Mouse (Mus musculus) midbrain, embryonic 16.5 days (tissue): Measurements from ENCODE around the gene Zbtb39. TPM values are rescaled to one million over a fixed set of nuclear protein-coding genes. Genes with fewer than 3 reads are reported as not detected.

Experiments used
- ATAC-seq: fragments of 200-750 bp; cut with Nextera tagmentation; 2 replicates; pipeline ENCODE4 v1.8.0; 2017; ENCODE audit warnings: moderate TSS enrichment
- H3K27ac ChIP-seq: fragments of 300-500 bp; sonication (generic); 2 replicates; pipeline ENCODE4 v1.5.1; 2014; ENCODE audit warnings: mild to moderate bottlenecking, low read length, mixed read lengths
- H3K27me3 ChIP-seq: fragments of 300-500 bp; sonication (generic); 2 replicates; pipeline ENCODE4 v1.6.1; 2014; ENCODE audit warnings: low read depth, low read length, mixed read lengths; ENCODE audit not compliant: control insufficient read depth, insufficient read depth
- H3K36me3 ChIP-seq: fragments of 300-500 bp; sonication (generic); 2 replicates; pipeline ENCODE4 v1.6.1; 2014; ENCODE audit warnings: mild to moderate bottlenecking, low read length, moderate library complexity, mixed read lengths; ENCODE audit not compliant: control insufficient read depth, insufficient read depth
- H3K4me1 ChIP-seq: fragments of 300-500 bp; sonication (generic); 2 replicates; pipeline ENCODE4 v1.6.1; 2014; ENCODE audit warnings: mild to moderate bottlenecking, low read length, mixed read lengths; ENCODE audit not compliant: control insufficient read depth, insufficient read depth
- H3K4me2 ChIP-seq: fragments of 300-500 bp; sonication (generic); 2 replicates; pipeline ENCODE4 v1.6.1; 2014; ENCODE audit warnings: mild to moderate bottlenecking, low read length, mixed read lengths
- H3K4me3 ChIP-seq: fragments of 300-500 bp; sonication (generic); 2 replicates; pipeline ENCODE4 v1.5.1; 2014; ENCODE audit warnings: low read depth, mild to moderate bottlenecking, low read length, moderate library complexity, mixed read lengths
- H3K9ac ChIP-seq: fragments of 300-500 bp; sonication (generic); 2 replicates; pipeline ENCODE4 v1.6.1; 2014; ENCODE audit warnings: low read depth, low read length, mixed read lengths
- H3K9me3 ChIP-seq: fragments of 300-500 bp; sonication (generic); replicated peaks from 2 replicates; pipeline ENCODE4 v1.6.1; 2014; ENCODE audit warnings: mild to moderate bottlenecking, low read length, mixed read lengths; ENCODE audit not compliant: control insufficient read depth, poor library complexity, severe bottlenecking
- WGBS: fragments of 180-500 bp; shearing (Covaris S2); extraction: QIAGEN DNeasy Blood & Tissue Kit; methylation state at CpG from one replicate; pipeline ENCODE4 v1.1.7; 2014; 5-methylcytosine and 5-hydroxymethylcytosine counted together
- polyA plus RNA-seq: library from polyadenylated mRNA; unstranded; fragments of >200 nt; fragmentation: Nextera tagmentation; extraction: Ambion mirVana; gene quantifications from 2 replicates; pipeline ENCODE4 v1.2.1, GENCODE M21; 2015

Gene Zbtb39
- polyA plus RNA-seq, 1 experiment from 2014 or later, result 2.7 TPM

DNA sequence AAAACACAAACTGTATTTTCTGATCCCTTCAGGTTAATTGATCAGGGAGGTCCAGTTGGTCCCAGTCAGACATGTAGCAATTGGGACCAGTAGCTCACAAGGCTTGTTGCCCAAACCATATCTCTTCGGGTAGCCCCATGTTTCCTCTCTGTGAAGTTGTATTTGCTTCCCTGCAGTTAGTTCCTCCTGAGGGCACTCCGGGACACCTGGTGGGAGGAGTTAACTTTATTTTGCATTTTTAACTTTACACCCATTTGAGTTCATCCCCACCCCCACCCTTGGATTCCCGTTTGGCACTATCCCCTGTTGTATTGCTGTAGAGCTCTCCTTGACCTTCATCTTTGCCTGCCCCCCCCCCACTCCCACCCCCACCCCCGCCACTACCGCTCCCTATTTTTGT, 6.5 kb downstream of the Zbtb39 start:
- no peaks in the 10 kb centered on the region for H3K9me3 ChIP-seq
- no peak overlapping the region for H3K4me2 ChIP-seq
- no peaks in the 10 kb centered on the region for H3K27me3 ChIP-seq
- no peak overlapping the region for H3K4me3 ChIP-seq
- H3K4me1 ChIP-seq, result peaks cover under 1% of the 10 kb centered on the region; the same call in 1 of the 2 replicates
- no peak overlapping the region for H3K27ac ChIP-seq
- WGBS, result 83% methylated on average over 5 of the region's 5 CpGs
- H3K9ac ChIP-seq, result no peak overlapping the region
- no peak for ATAC-seq
- H3K36me3 ChIP-seq, result peaks cover 38% of the 10 kb centered on the region

DNA sequence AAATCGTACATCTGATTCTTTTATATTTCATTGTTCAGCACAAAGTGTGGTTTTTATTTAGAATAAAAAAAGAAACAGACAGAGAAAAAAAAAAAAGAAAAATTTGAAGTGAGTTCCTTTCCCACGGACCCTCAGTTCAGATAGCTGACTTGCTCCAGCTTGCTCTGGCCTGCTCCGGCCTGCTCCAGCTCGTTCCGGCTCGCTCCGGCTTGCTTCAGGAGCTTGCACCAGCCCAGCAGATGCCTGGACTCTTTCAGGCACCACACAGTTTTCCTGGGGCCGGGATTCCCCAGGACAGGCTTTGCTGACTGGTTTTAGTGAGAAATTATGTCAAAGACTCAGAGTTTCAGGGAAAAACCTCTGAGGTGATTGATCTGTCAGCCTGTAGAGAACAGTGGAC, 7.9 kb downstream of the Zbtb39 start:
- no peak overlapping the region for H3K4me2 ChIP-seq
- WGBS, result 95% methylated on average over 8 of the region's 8 CpGs
- no peaks in the 10 kb centered on the region for H3K9me3 ChIP-seq
- no peak overlapping the region for H3K27ac ChIP-seq
- H3K36me3 ChIP-seq, result peaks cover 30% of the 10 kb centered on the region
- H3K4me3 ChIP-seq, result no peak overlapping the region
- no peaks in the 10 kb centered on the region for H3K27me3 ChIP-seq
- no peak for ATAC-seq
- no peaks in the 10 kb centered on the region for H3K4me1 ChIP-seq
- H3K9ac ChIP-seq, result no peak overlapping the region

DNA sequence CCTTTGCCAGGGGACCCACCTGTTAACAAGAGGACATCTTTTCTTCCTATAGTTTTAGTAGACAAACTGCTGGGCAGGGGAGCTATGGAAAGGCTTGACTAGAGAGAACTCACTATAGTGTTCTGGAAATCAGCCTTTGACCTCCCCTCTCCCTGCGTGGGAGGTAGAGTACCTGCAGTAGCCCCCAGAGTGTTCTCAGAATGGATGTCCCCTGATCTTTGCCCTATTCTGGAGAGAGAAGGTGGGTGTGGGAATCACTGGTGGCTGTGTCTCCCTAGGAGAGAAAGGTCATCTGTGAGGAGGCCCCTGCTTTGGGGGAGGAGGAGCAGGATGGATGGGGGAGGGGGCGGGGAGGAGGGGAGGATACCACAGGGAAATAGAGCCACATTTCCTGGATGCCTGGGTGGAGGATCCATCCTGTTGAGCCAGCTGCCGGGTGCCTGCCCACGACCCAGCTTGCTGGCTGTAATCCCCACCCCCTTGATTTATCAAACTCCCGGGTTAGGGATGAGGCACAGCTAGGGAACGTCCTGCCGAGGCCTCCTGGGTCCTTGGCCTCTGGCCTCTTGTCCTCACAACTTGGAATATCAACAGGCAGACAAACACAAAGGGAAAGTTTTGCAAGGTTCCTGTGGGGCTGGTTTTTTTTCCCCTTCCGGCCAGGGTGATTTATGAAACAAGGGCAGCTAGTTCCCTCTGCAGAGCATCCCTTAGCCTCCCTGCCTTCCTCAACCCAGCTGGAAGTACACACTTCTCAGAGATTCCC, 9.7 kb downstream of the Zbtb39 start:
- Histone ChIP-seq H3K4me2 (peak overlapping the region; percentile 29; the same call in 1 of the 2 replicates), H3K4me3 (no peak overlapping the region), H3K9me3 (no peaks in the 10 kb centered on the region), H3K9ac (0 out of 2 replicates have a peak overlapping the region, but pooled peaks have one; percentile 13), H3K36me3 (peaks cover 13% of the 10 kb centered on the region), H3K27ac (no peak overlapping the region), H3K4me1 (no peaks in the 10 kb centered on the region), H3K27me3 (no peaks in the 10 kb centered on the region)
- WGBS, result 21% methylated on average over 8 of the region's 8 CpGs
- no peak for ATAC-seq

GRCm38 (mm10) chr10:127750136-127750777, 10.9 kb downstream of the Zbtb39 start:
- Histone ChIP-seq H3K9ac (no peak overlapping the region), H3K4me1 (no peaks in the 10 kb centered on the region), H3K4me2 (peak overlapping the region; percentile 29), H3K27ac (no peak overlapping the region), H3K9me3 (no peaks in the 10 kb centered on the region), H3K4me3 (peak overlapping the region; percentile 11), H3K27me3 (no peaks in the 10 kb centered on the region), H3K36me3 (peaks cover 13% of the 10 kb centered on the region)
- 54% methylated on average over 24 of the region's 24 CpGs for WGBS
- ATAC-seq, result no peak

GRCm38 (mm10) chr10:127751548-127751947, 12.2 kb downstream of the Zbtb39 start, which contains the start of gene Gpr182:
Gene Gpr182 (minus strand): TSS chr10:127751732.
- H3K4me2 ChIP-seq, result peak within 1 kb of the TSS; percentile 29
- H3K4me1 ChIP-seq, result no peaks in the 10 kb centered on the region
- H3K4me3 ChIP-seq, result no peak within 1 kb of the TSS; the same call in 1 of the 2 replicates
- H3K9me3 ChIP-seq, result no peaks in the 10 kb centered on the region
- no peak within 1 kb of the TSS for H3K27ac ChIP-seq
- peaks cover 13% of the 10 kb centered on the region for H3K36me3 ChIP-seq
- no peak within 1 kb of the TSS for H3K9ac ChIP-seq
- ATAC-seq, result no peak
- H3K27me3 ChIP-seq, result no peaks in the 10 kb centered on the region
- 65% methylated on average over 8 of the region's 8 CpGs for WGBS

GRCm38 (mm10) chr10:127754566-127755166, 15.3 kb downstream of the Zbtb39 start:
- Histone ChIP-seq H3K36me3 (no peaks in the 10 kb centered on the region), H3K9ac (no peak overlapping the region), H3K27me3 (no peaks in the 10 kb centered on the region), H3K4me3 (no peak overlapping the region), H3K9me3 (no peaks in the 10 kb centered on the region), H3K27ac (no peak overlapping the region), H3K4me2 (no peak overlapping the region), H3K4me1 (no peaks in the 10 kb centered on the region)
- 88% methylated on average over 6 of the region's 6 CpGs for WGBS
- ATAC-seq, result no peak

DNA sequence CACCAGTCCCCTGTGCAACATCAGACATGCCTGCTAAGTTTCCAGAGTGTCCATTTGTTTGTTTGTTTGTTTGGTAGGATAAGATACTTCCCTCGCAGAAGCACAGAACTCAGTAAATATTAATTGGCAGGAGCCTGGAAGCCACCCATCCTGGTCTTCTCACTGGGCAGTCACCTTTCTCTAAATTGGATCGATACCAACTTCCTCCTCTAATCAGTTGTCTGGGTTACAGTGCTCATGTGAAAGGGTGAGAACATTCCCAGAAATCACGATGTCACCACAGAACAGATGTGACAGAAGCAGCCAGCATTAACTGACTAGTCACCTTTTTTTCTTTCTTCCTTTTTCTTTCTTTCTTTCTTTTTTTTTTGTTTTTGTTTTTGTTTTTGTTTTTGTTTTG, 15.9 kb downstream of the Zbtb39 start:
- no peak overlapping the region for H3K27ac ChIP-seq
- H3K36me3 ChIP-seq, result no peaks in the 10 kb centered on the region
- whole genome bisulfite sequencing, result 79% methylated on average over 3 of the region's 3 CpGs
- no peaks in the 10 kb centered on the region for H3K4me1 ChIP-seq
- H3K4me2 ChIP-seq, result no peak overlapping the region
- H3K27me3 ChIP-seq, result no peaks in the 10 kb centered on the region
- no peak overlapping the region for H3K9ac ChIP-seq
- no peak for ATAC-seq
- H3K4me3 ChIP-seq, result no peak overlapping the region
- no peaks in the 10 kb centered on the region for H3K9me3 ChIP-seq

- H3K4me3 ChIP-seq, result no peak overlapping the region
- ATAC-seq, result no peak
- no peaks in the 10 kb centered on the region for H3K27me3 ChIP-seq
- no peak overlapping the region for H3K9ac ChIP-seq
- no peaks in the 10 kb centered on the region for H3K9me3 ChIP-seq
- no peak overlapping the region for H3K27ac ChIP-seq
- 48% methylated on average over 17 of the region's 18 CpGs for WGBS
- H3K4me1 ChIP-seq, result no peaks in the 10 kb centered on the region
- no peaks in the 10 kb centered on the region for H3K36me3 ChIP-seq
- H3K4me2 ChIP-seq, result peak overlapping the region; percentile 30
Measured at GRCm38 (mm10) chr10:127755770-127756468, 16.6 kb downstream of the Zbtb39 start.
